Mouse (Mus musculus): ENCODE measurements around the gene Fto. TPM values are rescaled to one million over a fixed set of nuclear protein-coding genes. Genes with fewer than 3 reads are reported as not detected.

Gene Fto
- total RNA-seq, 4 experiments from 2014 or later, result 59.3 to 70.7 (median 65.1) TPM

DNA sequence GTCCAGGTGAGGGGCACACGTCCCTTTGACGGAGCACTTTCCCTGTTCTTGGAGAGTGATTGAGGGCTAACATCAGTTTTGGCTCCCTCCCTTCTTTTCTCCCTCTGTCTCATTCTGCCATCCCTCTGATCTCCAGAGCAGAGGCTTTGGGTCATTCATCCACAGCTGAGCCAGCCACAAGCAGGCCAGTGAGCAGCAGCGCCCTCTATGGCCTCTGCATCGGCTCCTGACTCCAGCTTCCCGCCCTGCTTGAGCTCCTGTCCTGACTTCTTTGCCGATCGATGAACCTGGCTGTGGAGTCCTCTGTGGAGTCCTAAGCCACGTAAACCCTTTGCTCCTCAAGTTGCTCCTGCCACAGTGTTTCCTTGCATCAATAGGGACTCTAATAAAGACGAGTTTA is 10.9 kb downstream of the Fto start:
- DNase-seq (ENCODE audit: low spot score), result no peak

DNA sequence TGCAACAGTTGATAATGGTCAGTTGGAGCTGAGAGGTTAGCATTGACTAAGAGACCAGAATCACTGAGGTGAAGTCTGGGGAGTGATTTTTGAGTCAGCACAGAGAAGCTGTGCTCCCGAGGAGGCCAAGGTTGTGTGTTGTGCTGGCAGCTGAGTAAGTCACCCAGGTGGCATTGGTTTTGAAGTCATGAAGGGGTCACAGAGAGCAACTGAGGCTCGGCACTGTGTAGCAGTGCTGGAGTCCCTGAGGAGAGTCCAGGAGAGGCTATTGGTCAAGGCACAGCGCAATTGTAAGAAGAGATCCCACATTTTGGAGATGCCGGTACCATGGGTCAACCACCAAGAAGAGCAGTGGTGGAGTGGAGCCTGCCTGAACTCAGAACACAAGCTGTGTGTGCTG is 11.6 kb downstream of the Fto start:
- DNase-seq (ENCODE audit: low spot score), result no peak

DNA sequence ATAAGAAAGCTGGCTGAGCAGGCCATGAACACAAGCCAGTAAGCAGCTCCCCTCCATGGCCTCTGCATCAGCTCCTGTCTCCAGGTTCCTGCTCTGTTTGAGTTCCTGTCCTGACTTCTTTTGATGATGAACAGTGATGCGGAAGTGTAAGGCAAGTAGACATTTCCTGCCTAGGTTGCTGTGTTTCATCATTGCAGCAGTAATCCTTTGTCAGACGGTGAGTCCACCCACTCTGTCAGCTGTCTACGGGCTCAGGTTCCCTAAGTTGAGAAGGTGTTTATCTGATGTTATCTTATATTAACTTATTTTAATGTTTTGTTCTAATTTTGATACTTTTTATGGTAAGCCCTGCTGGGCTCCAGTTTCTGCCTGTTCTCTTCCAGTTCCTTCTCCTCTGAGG is 12.7 kb downstream of the Fto start:
- no peak for DNase-seq (ENCODE audit: low spot score)

DNA sequence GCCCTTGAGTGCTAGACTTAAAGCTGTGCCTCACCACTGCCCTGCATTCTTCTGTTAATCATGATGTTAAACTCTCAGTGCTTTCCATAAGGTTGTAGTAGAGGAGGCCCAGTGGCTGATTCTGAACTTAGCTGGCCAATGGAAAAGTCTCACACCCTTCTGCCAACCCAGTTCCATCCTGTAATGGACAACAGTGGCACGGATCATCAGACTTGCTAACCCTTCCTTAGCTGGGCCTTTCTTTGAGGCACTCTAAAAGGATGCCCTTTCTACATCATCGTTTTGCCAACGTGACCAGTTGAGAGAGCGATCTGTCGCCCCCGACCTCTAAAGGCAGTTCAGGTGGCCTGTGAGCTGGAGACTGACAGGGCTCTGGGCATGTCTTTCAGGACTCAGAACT is 13.6 kb downstream of the Fto start:
- no peak for DNase-seq (ENCODE audit: low spot score)

DNA sequence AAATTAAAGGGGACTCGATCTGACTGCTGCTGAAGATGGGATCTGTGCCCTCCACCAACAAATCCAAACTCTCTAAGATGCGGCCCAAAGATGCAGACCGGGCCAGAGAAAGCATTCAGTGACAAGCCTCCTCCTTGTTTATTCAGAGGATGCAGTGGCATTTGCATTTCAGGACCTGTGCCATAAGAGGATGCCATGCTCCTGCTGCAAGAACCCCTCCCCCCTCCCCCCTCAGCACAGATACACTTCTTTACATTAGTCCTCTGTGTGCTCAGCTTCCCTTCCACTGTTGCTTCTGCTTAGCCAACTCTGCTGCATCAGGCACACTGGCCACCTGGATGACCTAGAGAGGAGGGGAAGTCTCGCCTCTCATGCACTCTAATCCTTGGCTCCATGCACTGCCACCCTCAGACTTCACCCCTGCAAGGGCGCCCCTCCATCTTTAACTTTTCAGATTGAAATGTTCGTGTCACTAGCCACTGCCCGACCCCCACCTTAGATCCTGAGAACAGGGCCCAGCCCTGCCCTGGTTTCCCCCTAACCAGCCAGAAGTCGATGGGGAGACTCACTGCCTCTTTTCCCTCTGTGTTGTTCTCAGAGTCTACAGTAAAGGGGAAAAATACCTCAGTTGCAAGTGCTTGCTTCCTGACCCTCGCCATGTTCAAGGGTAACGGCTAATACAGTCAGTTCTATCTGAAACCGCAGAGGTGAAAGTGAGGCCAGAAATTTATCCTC is 14.3 kb downstream of the Fto start:
- DNase-seq (ENCODE audit: low spot score), result no peak

DNA sequence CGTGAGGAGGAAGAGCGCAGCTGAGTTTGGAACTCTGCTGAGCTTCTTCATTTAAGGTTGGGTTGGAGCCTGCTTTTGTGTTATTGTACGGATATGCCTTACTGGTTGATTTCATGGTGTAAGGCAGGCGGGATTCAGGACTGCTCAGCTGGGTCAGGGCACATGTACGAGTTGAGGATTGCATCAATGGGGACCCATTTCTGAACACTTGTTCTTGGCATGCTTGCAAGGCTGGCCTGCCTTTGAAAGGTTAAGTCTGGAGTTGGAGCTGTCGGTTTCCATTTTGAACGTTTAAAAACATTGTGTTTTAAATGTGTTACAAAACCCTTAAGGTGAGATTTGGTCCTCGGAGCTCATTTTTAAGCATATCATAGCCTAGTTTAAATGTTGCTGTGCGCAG is 15.7 kb downstream of the Fto start:
- no peak for DNase-seq (ENCODE audit: low spot score)

DNA sequence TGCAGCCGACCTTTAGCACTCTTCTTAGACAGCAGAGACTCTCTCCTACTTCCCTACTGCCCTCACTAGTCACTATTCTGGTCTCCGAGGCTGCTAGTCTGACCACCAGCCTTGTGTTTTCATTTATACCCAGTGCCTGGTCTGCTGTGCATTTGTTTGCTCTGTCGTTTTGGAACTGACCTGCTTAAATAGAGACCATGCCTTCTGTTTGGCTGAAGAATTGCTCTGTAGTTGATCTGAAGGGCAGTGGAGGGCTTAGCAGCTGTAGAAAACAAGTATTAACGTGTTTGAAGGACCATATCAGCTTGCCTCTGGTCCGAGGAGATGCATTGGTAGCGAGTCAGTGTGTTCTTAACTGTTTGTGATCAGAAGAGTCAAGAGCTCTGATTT is 16.1 kb downstream of the Fto start:
- DNase-seq (ENCODE audit: low spot score), result no peak

DNA sequence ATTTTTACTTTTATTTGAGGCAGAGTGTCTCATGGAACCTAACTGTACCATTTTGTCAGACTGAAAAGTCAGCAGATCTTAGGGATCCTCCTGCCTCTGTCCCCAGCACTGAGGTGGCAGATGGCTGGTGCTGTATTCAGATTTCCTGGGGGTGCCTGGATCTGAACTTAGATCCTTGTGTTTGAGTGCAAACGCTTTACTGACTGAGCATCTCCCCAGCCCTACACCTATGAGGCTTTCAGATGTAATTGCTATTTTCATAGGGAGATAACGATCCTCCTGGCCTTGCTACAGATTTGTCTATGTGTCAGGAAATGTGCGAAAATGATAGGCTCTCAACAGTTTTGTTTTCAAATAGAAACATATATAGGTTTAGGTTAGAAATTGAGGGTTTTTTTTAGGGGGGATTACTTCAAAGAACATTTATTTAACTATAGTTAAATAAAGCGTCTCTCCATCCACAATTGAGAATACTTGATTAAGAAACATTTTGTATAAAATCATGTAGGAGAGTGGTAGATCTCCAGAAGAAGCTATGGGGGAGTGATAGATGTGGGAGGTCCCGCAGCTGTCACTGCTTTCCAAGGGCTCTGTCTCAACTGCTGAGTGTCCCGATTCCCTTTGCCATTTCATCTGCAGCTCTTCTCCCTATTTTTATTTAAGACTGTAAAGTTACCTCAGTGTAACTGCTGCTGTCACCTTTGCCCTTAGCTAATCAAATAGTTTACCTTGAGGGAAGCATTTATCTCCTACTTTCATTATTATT is 25.2 kb downstream of the Fto start:
- DNase-seq (ENCODE audit: low spot score), result no peak

DNA sequence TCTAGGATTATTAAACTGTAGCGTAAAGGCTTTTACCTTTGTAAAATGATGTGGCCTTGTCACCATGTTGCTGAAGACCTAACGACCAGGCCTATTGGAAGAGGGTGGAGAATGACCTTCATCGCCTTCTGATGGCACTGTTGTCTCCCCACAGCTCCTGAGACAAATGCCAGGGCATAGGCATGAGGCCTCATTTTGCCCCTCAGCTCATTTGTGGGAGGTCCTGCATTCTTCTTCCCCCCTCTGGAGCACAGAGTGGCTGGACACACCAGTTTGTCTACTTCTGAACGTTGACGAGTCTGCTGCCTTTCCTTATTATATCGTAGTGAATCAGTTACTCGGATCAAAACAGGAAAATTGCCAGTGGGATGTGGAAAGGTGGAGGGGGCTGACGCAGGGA is 26.3 kb downstream of the Fto start:
- DNase-seq (ENCODE audit: low spot score), result no peak

DNA sequence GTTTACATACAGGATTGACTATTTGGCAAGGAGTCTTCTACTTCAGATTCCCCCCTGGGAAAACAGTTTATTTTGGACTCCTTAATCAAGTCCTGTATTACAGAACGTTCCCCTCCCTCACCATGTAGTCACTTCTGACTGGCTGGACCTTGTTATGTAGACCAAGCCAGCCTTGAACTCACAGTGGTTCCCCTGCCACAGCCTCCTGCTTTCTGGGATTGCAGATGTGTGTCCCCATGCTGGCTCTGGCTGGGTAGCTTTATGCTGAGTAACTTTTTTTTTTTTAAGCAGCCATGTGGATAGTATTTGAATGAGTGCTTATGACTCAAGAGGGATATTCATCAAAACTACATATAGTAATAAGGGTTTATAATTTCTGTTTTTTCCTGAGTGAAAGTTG is 27.4 kb downstream of the Fto start:
- no peak for DNase-seq (ENCODE audit: low spot score)

DNA sequence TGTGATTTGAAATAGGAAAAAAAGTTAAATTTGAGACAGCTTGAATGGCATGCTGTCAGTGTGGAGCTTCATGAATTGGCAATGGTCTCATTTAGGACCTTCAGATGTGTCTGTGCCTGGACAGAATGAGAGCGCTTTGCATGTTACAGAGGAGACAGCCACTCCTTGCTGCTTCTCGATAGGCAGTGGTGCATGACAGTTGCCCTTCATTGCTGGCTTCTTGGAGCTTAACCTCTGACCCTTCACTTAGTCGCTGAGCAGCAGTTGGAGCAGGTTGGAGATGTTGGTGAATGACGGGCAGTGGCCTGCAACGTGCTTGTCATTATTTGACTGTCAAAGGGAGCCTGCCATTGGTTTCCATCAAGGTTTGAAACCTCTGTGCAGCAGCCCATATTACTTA is 28.9 kb downstream of the Fto start:
- DNase-seq (ENCODE audit: low spot score), result no peak

DNA sequence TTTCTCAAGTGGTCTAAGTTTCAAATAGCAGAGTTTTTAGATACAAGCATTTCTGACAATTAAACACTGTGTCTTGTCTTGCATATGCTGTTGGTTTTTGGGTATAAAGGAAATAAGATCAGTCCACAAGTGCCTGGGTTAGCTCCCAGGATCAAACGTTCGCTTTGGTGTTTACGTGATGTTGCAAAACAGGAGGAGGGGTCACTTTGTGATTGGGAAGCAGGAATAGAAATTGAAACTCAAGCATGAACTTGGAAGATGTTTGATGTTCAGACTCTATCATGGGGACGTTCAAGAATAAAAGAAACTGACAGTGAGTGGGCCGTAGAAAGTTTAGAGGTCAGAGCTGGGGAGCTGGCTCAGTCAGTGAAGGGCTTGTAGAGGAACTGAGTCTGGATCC is 29.5 kb downstream of the Fto start:
- DNase-seq (ENCODE audit: low spot score), result no peak

DNA sequence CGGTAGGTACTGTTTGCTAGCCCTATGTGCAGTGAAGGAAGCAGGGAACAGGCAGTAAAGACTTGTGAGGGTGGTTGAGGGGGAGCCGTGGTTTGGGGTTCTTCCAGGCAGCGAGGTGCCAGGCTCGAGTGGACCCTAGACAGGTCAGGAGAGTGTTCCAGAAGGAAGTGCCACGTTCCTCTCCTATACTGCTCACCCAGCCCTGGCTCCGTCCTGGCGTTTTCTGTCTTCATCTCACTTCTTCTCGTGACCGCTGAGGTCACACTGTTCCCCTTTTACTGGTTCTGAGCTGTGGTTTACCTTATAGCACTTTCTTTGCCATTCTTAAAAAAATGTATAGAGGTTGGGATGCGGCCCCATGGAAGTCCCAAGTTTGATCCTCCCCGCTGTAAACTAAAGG is 31.3 kb downstream of the Fto start:
- DNase-seq (ENCODE audit: low spot score), result no peak

DNA sequence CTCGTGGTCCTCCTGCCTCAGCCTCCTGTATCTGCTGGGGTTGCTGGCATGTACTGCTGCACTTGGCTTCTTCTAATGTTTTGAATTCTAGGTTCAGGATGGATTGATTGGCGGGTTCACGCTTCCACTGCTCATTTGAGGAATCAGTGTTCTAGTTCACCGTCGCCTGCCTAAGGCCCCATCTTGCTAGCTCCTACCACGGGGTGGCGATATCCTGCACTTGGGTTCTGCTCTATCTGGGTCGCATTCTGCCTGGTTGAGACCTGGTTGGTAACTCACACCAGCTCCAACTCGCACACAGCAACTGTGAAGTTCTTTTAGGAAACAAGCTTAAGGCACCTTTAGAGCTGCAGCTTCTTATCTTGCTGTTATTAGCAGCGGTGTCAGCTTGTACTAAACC is 33.8 kb downstream of the Fto start:
- no peak for DNase-seq (ENCODE audit: low spot score)

DNA sequence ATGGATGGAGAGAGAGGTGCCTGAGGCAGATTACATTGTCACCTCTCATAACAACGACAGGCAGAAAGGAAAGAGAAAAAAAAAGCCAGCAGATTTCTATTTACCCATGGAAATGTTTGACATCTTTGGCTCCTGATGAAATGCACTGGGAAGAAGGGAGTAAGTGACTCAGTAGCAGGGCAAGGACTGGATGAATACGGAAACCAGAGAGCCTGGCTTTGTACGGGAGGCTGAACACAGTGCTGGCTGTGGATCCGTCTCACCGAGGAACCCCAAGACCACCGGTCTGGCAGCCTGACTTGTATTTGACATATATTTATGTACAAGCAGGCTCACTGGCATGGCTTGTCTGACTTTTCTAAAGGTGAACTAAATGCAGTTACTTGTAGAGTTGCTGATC is 34.3 kb downstream of the Fto start:
- no peak for DNase-seq (ENCODE audit: low spot score)

DNA sequence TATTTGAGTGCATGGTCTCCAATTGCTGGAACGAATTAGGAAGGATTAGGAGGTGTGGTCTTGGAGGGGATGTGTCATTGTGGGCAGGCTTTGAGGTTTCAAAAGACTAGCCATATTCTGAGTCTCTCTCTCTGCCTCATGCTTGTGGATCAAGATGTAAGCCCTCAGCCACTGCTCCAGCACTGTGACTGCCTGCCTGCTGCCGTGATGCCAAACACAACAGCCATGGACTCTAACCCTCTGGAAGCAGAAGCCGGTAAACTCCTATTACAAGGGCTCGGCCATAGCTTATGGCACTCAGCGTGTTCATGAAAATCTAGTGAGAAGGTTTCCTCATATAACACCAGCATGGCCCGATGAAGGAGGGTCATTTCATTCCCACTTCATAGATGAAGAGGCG is 36.5 kb downstream of the Fto start:
- DNase-seq (ENCODE audit: low spot score), result no peak

DNA sequence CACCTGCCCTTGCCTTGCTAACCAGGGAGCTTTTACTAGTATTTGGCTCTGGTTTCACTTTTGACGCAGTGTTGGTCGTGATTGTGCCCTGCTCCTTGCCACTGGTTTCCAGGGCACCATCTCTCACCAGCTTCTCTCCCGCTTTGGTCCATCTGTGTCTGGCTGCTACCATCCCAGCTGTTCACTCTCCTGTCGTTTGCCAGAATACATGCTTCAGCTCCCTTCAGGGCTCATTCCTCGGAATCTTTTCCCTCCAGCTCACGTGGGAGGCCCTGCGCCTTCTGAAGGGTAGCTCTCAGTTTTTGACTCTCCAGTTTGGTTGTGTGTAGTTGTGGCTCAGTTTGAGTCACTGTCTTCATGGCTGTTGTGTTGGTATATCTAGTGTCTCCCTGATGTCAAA is 37.3 kb downstream of the Fto start:
- no peak for DNase-seq (ENCODE audit: low spot score)

DNA sequence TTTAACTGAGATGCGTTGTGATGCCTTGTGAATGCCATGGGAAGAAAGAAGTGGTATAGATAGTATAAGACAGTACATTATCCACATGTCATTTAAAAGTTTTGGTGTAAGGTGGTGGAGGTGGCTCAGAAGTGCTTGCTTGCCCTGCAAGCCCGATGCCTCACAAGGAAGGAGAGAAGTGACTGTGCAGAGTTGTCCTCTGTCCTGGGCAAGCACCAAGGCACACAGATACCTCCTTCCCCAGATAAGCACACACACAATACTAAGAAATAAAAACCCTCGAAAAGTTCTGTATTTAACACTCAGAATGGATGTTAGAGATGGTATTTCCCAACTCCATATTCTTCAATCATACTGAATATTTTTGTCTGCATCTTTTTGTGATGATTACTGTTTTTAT is 39.3 kb downstream of the Fto start:
- no peak for DNase-seq (ENCODE audit: low spot score)

DNA sequence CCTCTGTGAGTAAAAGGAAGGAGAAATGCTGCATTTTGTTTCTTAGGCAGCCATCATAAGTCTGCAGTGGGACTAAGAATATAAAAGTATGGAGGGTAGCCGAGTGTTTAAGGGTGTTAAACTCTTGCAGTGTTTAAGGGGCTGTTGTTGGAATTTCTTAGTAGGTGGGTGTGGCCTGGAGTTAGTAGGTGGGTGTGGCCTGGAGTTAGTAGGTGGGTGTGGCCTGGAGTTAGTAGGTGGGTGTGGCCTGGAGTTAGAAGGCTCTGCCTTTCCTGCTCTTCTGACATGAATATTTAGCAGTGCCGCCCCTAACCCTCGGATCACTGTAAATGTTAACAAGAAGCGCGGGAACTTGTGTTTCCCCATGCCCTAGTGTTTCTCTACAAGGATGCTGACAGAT is 39.7 kb downstream of the Fto start:
- DNase-seq (ENCODE audit: low spot score), result no peak

DNA sequence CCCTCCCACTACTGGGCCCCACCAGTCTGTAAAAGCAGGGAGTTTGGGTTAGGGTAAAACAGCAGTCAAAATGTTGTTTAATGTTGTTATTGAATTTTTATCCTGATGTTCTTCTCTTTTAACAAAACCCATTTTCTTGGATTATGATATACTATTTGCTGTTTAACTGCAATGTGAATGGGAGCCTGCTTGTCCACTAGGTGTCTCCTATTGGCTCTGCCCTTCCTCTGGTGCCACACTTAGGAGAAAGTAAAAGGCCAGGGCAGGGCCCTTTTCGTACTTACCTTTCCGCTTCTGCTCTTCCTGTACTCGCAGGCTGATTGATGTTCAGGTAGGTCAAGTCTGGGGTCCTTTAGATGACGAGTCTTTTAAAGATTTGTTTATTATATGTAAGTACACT is 40.6 kb downstream of the Fto start:
- no peak for DNase-seq (ENCODE audit: low spot score)

DNA sequence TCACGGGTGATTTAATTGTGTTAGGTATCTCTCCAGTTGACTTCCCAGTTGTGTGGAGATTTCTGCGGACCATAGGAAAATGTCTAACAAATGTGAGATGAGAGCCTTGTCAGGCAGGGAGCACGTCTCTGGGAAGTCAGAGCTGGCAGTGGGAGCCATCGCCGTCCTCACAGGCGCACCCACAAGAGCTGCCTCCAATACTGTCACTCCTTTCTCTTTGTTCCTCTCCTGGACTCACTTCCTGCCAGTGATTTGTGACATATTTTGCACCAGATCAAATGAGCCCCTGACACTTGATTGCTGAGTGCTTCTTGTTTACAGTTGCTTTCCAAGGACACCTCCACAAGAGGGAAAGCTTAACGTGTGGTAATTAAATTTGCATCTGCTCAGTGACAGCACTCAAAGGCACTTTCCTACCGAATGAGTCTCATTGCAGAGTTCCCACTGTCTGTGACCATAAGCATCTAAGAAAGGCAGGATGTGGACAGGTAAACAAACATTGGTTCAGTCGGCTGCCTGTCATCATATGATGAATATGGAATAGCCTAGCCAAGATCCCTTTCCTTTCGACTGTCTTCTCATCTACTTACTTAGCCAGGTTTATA is 42.1 kb downstream of the Fto start:
- DNase-seq (ENCODE audit: low spot score), result no peak

DNA sequence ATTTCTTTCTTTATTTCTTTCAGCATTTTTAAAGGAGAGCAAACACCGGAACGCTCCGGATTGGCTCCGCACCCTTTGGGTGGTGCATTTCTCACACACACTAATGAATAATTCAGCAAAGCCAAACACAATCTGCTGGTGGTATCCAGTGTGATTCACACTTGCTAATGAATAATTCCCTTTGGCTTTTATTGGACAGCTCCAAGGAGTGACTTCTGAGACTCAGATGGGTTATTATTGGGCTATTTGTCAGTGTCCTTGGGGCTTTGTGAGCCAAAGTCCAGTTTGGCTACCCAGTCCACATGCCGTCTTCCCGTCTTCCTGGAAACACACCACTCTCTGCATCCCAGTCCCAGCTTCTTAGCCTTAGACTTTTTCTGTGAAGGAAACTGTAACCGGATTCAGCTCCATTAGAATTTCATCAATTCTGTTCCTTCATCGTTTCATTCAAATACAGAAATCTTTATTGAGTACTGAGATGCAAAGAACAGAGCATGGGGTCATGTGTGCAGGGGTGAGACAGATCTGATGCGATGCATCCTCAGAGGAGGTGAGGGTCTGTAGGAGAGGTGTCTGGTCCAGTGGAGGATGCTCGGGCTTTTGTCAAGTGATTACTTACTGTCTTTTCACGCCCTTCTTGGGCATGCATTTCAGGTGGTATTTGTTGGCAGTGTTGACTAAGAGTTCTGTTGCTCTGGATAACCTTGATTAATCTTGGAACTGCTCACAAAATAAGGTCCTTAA is 42.8 kb downstream of the Fto start:
- DNase-seq (ENCODE audit: low spot score), result no peak
